Mouse (Mus musculus) natural killer cell, adult 2 months (primary cell): ENCODE data around the gene Mrps7.

Experiments
- DNase-seq, 2 experiments: peaks; one replicate each; pipeline ENCODE4 v3.0.0; 2022; ENCODE audit warnings: low spot score in 2 of 2

Gene Mrps7

GRCm38 (mm10) chr11:115603476-115604303, at the start of gene Mrps7, which contains the start of gene Gga3:
Gene Mrps7, plus strand, starts transcription at chr11:115603925.
Gene Gga3, minus strand, starts transcription at chr11:115604051.
- peak; percentile 93 to 95 for DNase-seq

GRCm38 (mm10) chr11:115555717-115556116, 48.0 kb upstream of the Mrps7 start:
- DNase-seq = no peak

GRCm38 (mm10) chr11:115563406-115563805, 40.3 kb upstream of the Mrps7 start:
- peak in 1 of 2 experiments; percentile 15 for DNase-seq

DNA sequence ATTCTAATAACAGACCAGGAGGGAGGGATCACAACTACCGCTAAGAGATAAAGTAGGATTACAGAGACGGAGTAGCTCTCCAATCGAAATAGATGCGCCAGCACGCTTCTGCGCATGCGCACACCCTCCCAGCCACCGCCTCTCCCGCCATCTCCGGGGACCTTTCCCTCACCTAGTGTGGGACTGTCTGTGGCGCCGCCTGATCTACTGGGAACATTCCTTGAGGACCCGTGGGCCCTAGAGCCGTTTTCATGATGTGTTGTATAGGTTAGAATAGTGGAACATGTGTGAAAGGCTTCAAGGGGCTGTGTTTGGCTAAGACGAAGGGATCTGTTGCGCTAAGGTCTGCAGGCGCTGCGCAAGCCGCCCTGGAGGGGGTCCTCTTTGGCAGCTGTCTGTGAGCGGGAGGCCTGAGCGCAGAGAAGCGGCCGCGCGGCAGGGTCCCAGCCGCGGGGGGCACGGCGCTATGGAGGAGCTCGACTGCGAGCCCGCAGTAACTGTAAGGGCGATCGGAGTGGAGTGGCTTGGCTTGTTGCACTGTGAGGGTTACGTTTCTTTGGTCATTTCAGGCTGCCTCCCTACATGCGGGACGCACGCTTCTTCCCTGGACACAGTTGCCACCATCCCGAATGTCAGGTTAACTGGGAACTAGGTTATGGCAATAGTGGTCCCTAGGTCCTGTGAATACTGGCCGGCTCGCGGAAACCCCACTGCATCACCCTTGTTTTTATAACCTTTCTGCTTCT, 39.5 kb upstream of the Mrps7 start, which contains the start of gene Nup85:
Nup85 (plus strand) TSS at position 371 of the 746 bp plus-strand sequence.
- DNase-seq = peak; percentile 95 to 96

GRCm38 (mm10) chr11:115564961-115565360, 38.8 kb upstream of the Mrps7 start:
- no peak for DNase-seq

DNA sequence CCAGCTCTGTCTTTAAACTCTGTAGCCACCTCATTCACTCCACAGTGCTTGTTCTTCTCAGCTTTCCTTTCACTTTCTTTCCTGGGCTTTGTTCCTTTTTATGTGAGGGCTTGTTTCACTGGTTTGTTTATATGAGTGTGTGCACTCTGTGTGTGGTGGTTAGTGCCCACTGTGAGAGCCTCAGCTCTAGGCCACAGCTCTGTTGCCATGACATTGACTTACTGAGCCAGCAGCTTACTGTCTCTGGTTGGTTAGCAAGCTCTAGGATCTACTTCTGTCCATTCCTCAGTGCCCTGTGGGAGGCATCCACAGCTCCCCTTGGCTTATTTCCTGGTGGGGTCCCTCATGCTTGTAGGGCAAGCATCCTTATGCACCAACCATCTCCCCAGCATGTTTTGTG, 24.6 kb upstream of the Mrps7 start:
- no peak for DNase-seq

- DNase-seq = no peak
Observed at GRCm38 (mm10) chr11:115582913-115583606, 20.7 kb upstream of the Mrps7 start.

DNA sequence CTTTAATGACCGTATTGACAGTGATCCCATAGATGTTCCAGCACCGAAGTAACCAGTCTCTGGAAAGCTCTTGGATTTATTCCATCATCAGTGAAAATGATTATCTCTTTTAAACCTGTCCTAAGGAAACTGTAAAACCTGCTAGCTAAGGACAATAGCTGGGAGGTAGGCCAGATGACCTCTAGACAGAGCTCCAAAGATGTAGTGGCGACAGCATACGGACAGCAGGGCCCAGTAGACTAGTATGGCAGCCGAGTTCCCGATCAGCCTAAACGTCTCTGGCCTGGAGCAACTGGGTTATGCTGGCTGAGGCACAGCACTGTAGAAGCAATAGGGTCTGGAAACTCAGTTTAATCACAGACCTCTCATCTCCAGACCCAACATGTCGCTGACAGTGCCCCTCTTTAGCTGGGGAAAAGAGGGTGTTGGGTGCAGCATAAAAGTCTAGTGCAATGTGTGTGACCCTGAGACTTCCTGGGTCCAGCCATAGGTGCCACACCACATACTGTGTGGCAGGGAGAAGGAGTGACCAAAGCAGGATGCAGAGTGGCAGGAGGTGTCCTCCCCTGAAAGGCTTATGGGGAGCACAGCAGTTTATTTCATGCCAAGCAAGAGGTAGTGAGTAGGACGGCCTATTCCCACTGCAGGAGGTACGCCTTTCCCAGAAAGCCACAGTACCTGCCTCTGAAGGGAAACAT, 19.2 kb upstream of the Mrps7 start:
- DNase-seq = no peak

- DNase-seq = no peak
Observed at GRCm38 (mm10) chr11:115585573-115586100, 18.1 kb upstream of the Mrps7 start.

- DNase-seq = no peak
Observed at GRCm38 (mm10) chr11:115586403-115586802, 17.3 kb upstream of the Mrps7 start.

DNA sequence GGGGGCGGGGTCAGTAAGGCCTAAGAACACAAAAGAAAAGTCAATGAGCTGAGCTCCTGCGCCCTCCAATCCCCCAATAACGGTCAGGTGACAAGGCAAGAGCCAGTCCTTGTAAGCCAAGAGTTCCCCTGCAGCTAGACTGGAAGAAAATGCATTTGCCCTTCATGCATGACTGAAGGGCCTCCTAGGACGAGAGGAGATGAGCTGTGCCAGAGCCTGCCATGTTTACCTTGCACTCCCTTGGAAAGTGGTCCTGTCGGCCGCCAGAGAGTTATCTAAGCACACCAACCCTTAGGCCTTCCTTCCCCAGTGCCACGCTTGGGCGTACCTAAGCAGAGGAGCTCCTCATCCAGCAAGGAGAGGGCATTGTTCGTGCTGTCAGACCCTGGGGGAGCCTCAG, 15.7 kb upstream of the Mrps7 start:
- DNase-seq = no peak

- DNase-seq = no peak
Observed at GRCm38 (mm10) chr11:115590526-115591075, 13.1 kb upstream of the Mrps7 start.

- DNase-seq = no peak
Observed at GRCm38 (mm10) chr11:115595209-115595608, 8.5 kb upstream of the Mrps7 start.

DNA sequence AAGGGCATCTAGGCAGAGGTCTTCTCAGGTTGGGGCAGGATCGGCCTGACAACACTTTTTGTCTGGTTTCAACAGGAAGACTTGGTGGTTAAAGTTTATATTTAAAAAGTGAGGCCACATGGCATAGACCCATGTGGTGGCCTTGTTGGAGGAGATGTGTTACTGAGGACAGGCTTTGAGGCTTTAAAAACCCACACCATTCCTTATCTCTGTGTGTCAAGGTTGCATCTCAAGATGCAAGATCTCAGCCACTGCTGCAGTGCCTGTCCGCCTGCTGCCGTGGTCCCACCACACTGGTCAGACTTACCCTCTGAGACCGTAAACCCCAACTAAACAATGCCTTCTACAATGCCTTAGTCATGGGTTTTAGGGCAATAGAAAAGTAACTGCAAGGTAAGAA, 5.4 kb upstream of the Mrps7 start:
- DNase-seq = no peak

- DNase-seq = no peak
Observed at GRCm38 (mm10) chr11:115599722-115600121, 4.0 kb upstream of the Mrps7 start.

- no peak for DNase-seq
Observed at GRCm38 (mm10) chr11:115600743-115601142, 3.0 kb upstream of the Mrps7 start.

GRCm38 (mm10) chr11:115601174-115601573, 2.6 kb upstream of the Mrps7 start:
- no peak for DNase-seq

- no peak for DNase-seq
Observed at GRCm38 (mm10) chr11:115603128-115603475, 623 bp upstream of the Mrps7 start.

GRCm38 (mm10) chr11:115604304-115604696, 575 bp downstream of the Mrps7 start:
- DNase-seq = no peak

- no peak for DNase-seq
Observed at GRCm38 (mm10) chr11:115606733-115607132, 3.0 kb downstream of the Mrps7 start.
